Mouse (Mus musculus) intestine, postnatal 0 days (tissue): ENCODE results near the gene Vrk3. TPM values are rescaled to one million over a fixed set of nuclear protein-coding genes. Genes with fewer than 3 reads are reported as not detected.

Experiments
- ATAC-seq: fragments of 200-750 bp; cut with Nextera tagmentation; 2 replicates; pipeline ENCODE4 v1.8.0; 2017; ENCODE audit warnings: mild to moderate bottlenecking, moderate TSS enrichment, moderate library complexity
- H3K27ac ChIP-seq: fragments of 300-500 bp; sonication (generic); 2 replicates; pipeline ENCODE4 v1.5.1; 2014; ENCODE audit warnings: mild to moderate bottlenecking, low read depth, low read length, moderate library complexity
- H3K27me3 ChIP-seq: fragments of 300-500 bp; sonication (generic); replicated peaks from 2 replicates; pipeline ENCODE4 v1.6.1; 2014; ENCODE audit warnings: low read length, mixed read lengths; ENCODE audit not compliant: control insufficient read depth, insufficient read depth
- H3K36me3 ChIP-seq: fragments of 300-500 bp; sonication (generic); 2 replicates; pipeline ENCODE4 v1.6.1; 2014; ENCODE audit warnings: mild to moderate bottlenecking, moderate library complexity; ENCODE audit not compliant: control insufficient read depth, insufficient read depth
- H3K4me1 ChIP-seq: fragments of 300-500 bp; sonication (generic); replicated peaks from 2 replicates; pipeline ENCODE4 v1.6.1; 2014; ENCODE audit warnings: antibody characterized with exemption, low read length, mixed read lengths; ENCODE audit not compliant: control insufficient read depth, insufficient read depth
- H3K4me2 ChIP-seq: fragments of 300-500 bp; sonication (generic); replicated peaks from 2 replicates; pipeline ENCODE4 v1.6.1; 2014; ENCODE audit warnings: low read depth, mild to moderate bottlenecking, moderate library complexity
- H3K4me3 ChIP-seq: fragments of 300-500 bp; sonication (generic); 2 replicates; pipeline ENCODE4 v1.5.1; 2014; ENCODE audit warnings: low read depth, low read length
- H3K9ac ChIP-seq: fragments of 300-500 bp; sonication (generic); 2 replicates; pipeline ENCODE4 v1.6.1; 2014; ENCODE audit warnings: mild to moderate bottlenecking, low read depth, low read length
- H3K9me3 ChIP-seq: fragments of 300-500 bp; sonication (generic); 2 replicates; pipeline ENCODE4 v1.6.1; 2016; ENCODE audit warnings: mixed run types; ENCODE audit not compliant: control insufficient read depth
- CTCF ChIP-seq: sonication (generic); IDR thresholded peaks from 2 replicates; pipeline ENCODE4 v1.5.1; 2016; ENCODE audit warnings: low read depth, mild to moderate bottlenecking, control low read depth, antibody characterized with exemption, moderate library complexity
- WGBS: fragments of 180-500 bp; shearing (Covaris S2); extraction: QIAGEN DNeasy Blood & Tissue Kit; methylation state at CpG from one replicate; pipeline ENCODE4 v1.1.7; 2014; 5-methylcytosine and 5-hydroxymethylcytosine counted together
- polyA plus RNA-seq: library from polyadenylated mRNA; unstranded; fragments of >200 nt; fragmentation: Nextera tagmentation; extraction: Ambion mirVana; gene quantifications from 2 replicates; pipeline ENCODE4 v1.2.1, GENCODE M21; 2015

Gene Vrk3
- polyA plus RNA-seq, 1 experiment from 2014 or later: 35.1 TPM

DNA sequence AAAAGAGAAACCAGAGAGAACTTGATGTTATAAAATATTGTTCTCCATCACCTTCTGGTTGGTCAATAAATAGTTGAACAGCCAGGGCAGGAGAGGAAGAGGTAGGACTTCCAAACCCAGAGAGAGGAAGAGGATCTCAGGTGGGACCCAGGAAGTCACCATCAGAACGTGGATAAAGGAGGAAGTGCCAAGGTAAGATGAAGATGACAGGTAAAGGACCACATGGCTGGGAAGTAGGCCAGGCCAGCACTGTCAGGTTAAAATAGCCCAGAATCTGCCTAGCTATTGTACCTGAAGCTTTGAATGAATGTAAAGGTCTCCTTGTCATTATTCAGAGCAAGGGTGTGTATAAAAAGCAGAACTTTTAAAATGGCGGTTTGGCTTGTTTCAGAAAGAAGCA is 60.7 kb downstream of the Vrk3 start:
- no peaks in the 10 kb centered on the region for H3K4me1 ChIP-seq
- H3K36me3 ChIP-seq: peaks cover 31% of the 10 kb centered on the region
- no peak overlapping the region for H3K4me3 ChIP-seq
- H3K9ac ChIP-seq: no peak overlapping the region
- ATAC-seq: no peak
- no peak overlapping the region for H3K27ac ChIP-seq
- TF ChIP-seq CTCF: no peak
- H3K4me2 ChIP-seq: no peak overlapping the region
- 77% methylated on average over 2 of the region's 2 CpGs for WGBS
- H3K9me3 ChIP-seq: no peaks in the 10 kb centered on the region
- no peaks in the 10 kb centered on the region for H3K27me3 ChIP-seq

DNA sequence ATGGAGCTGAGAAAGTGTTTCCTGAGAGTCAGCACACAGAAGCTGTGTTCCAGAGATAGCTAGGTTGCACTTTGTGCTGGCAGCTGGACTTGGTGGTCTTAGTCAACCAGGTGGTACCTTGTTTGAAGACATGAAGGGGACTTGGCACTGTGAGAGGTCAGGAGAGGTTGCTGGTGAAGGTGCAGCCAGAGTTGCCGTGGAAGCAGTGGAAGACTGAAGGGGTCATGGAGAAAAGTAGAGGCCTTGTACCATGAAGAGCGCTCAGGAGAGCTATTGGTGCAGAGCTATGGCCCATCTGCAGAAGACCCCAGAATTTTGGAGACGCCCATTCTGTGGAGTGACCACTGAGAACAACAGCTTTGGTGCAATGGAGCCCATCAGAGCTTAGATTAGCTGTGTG is 61.3 kb downstream of the Vrk3 start:
- 89% methylated on average over 3 of the region's 3 CpGs for WGBS
- no peak for TF ChIP-seq CTCF
- Histone ChIP-seq H3K27ac (no peak overlapping the region), H3K36me3 (peaks cover 32% of the 10 kb centered on the region), H3K9ac (no peak overlapping the region), H3K4me2 (no peak overlapping the region), H3K27me3 (no peaks in the 10 kb centered on the region), H3K4me1 (no peaks in the 10 kb centered on the region), H3K4me3 (no peak overlapping the region), H3K9me3 (no peaks in the 10 kb centered on the region)
- ATAC-seq: no peak

DNA sequence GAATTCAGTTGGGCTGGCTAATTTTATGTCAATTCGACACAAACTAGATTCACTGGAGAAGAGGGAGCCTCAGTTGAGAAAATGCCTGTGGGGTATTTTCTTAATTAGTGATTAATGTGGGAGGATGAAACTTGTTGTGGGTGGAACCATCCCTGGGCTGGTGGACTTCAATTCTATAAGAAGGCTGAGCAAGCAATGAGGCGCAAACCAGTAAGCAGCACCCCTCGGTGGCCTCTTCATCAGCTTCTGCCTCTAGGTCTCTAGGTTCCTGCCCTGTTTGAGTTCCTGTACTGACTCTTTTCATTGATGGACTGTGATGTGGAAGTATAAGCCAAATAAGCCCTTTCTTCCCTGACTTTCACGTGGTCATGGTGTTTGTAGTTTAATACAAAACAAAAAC is 62.2 kb downstream of the Vrk3 start:
- Histone ChIP-seq H3K9me3 (no peaks in the 10 kb centered on the region), H3K27me3 (no peaks in the 10 kb centered on the region), H3K9ac (no peak overlapping the region), H3K36me3 (peaks cover 32% of the 10 kb centered on the region), H3K4me3 (no peak overlapping the region), H3K27ac (no peak overlapping the region), H3K4me1 (no peaks in the 10 kb centered on the region), H3K4me2 (no peak overlapping the region)
- no peak for TF ChIP-seq CTCF
- WGBS: 80% methylated on average over 4 of the region's 4 CpGs
- ATAC-seq: no peak

DNA sequence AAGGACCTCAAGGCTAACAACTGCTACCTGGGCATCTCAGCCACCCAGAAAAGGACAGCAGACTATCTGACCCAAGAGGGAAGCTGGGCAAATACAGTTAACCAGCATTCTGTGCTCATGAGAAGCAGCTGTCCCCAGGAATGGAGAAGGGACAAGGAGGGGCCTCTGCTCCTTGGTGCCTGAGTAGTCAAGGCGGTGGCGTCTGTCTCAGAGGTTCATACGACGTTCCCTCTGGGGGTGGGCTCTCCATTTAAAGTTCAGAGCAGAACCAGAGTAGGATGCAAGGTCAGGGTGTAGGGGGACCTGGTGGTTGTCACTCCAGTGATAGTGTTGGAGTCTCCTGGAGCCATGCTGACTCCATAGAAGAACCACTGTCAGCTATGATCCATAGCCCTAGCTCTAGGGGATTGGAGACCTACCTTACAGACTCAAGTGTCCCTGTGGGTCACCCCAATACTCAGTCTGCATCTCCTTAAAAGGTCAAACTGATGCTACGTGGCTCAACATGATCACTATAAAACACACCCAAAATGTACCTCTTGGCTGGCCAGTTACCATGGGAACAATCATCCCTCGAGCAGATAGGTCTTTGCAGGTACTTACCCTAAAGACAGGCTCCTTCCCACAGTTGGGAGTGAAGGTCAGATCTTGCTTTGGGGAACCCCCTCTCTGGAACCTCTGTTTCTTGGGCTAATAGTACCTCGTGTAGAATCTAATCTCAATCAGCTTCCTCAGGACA is 62.8 kb downstream of the Vrk3 start:
- Histone ChIP-seq H3K4me3 (no peak overlapping the region), H3K36me3 (peaks cover 32% of the 10 kb centered on the region), H3K27ac (no peak overlapping the region), H3K9ac (no peak overlapping the region), H3K4me1 (no peaks in the 10 kb centered on the region), H3K27me3 (no peaks in the 10 kb centered on the region), H3K4me2 (no peak overlapping the region), H3K9me3 (no peaks in the 10 kb centered on the region)
- TF ChIP-seq CTCF: no peak
- no peak for ATAC-seq
- WGBS: 85% methylated on average over 7 of the region's 7 CpGs

DNA sequence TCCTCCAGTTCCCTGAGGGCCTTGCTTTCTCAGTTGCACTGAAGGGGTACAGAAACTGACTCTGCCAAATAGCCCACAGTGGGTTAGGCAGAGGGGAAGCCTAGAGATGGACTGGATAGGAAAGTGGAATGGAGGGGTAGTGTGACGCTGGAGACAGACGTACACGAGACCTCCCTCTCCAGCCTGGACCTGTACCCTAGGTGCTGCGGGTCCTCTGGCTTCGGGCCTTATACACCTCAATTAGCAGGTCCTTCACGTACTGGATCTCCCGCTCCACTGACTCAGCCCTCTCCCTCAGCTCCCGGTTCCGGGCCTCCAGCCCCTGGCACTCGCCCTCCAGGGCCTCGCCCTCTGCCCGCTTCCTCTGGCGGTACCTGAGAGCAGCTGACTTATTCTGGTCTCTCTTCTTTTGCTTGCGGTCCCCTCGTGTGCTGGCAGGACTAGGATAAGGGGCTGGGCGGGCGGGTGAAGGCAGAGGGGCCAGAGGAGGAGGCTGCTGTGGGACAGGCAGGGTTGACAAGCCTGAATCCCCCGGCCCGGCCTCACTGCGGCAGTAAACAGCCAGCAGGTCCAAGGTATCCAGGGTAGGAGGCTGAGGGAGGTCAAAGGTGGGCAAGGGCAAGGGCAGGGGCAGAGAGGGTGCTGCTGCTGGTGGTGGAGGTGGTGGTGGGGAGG is 64.6 kb downstream of the Vrk3 start:
- no peak for ATAC-seq
- no peaks in the 10 kb centered on the region for H3K9me3 ChIP-seq
- H3K36me3 ChIP-seq: peaks cover 32% of the 10 kb centered on the region
- WGBS: 89% methylated on average over 20 of the region's 20 CpGs
- no peak overlapping the region for H3K4me2 ChIP-seq
- H3K4me3 ChIP-seq: no peak overlapping the region
- H3K27me3 ChIP-seq: no peaks in the 10 kb centered on the region
- no peak for TF ChIP-seq CTCF
- H3K9ac ChIP-seq: no peak overlapping the region
- H3K27ac ChIP-seq: no peak overlapping the region
- peaks cover 6% of the 10 kb centered on the region for H3K4me1 ChIP-seq

DNA sequence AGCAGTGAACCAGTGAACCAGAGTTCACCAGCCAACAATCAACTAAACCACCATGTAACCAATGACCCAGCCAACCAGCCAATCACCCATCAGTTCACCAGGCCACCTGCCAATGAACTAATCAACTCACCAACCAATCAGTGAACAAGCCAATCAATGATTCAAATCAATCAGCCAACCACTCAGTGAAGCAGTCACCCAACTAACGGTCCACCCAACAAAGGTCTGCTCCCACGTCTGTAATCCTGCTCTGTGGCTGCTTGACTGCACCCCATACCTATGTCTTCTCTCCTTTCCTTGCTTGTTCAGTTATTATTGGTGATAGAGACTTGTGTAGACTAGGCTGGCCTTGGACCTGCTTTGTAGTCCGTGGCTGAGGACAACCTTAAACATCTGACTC is 65.8 kb downstream of the Vrk3 start:
- no peaks in the 10 kb centered on the region for H3K9me3 ChIP-seq
- H3K4me3 ChIP-seq: no peak overlapping the region
- WGBS: 90% methylated on average over 3 of the region's 3 CpGs
- peaks cover 7% of the 10 kb centered on the region for H3K4me1 ChIP-seq
- H3K9ac ChIP-seq: no peak overlapping the region
- no peaks in the 10 kb centered on the region for H3K27me3 ChIP-seq
- no peak overlapping the region for H3K4me2 ChIP-seq
- H3K36me3 ChIP-seq: peaks cover 32% of the 10 kb centered on the region
- H3K27ac ChIP-seq: no peak overlapping the region
- ATAC-seq: no peak
- no peak for TF ChIP-seq CTCF
